Mouse (Mus musculus) right cerebral cortex, postnatal 36 days (tissue): ENCODE data around the gene Kank2.

Experiments
- DNase-seq, 2 experiments: peaks; one replicate each; pipeline ENCODE4 v3.0.0; 2022; ENCODE audit warnings: low spot score in 2 of 2, mixed read lengths in 1 of 2

Kank2 gene

DNA sequence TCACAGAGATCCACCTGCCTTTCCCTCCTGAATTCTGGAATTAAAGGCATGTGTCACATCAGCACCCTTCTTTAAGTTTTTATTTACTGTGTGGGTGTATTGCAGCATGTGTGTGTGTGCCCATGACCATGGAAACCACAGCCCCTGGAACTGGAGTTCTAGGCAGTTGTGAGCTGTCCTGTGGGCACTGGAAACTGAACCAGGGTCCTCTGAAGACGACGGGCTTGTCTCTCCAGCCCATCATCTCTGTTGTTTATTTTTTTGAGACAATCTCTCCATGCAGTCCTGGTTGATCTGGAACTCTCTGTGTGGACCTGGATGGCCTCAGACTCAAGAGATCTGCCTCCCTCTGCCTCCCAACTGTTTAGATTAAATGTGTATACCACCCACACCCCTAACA is 81.5 kb downstream of the Kank2 start:
- no peak for DNase-seq
